Mouse (Mus musculus) embryonic facial prominence, embryonic 10.5 days (tissue): ENCODE results near the gene Tesk2. TPM values are rescaled to one million over a fixed set of nuclear protein-coding genes. Genes with fewer than 3 reads are reported as not detected.

ENCODE experiments used
- DNase-seq: peaks from one replicate; pipeline ENCODE4 v3.0.0-alpha.2; 2017; ENCODE audit warnings: low spot score
- H3K27ac ChIP-seq: fragments of 300-500 bp; sonication (generic); replicated peaks from 2 replicates; pipeline ENCODE4 v1.5.1; 2016; ENCODE audit warnings: mild to moderate bottlenecking
- H3K27me3 ChIP-seq: fragments of 300-500 bp; sonication (generic); replicated peaks from 2 replicates; pipeline ENCODE4 v1.6.1; 2016; ENCODE audit warnings: low read depth, mild to moderate bottlenecking; ENCODE audit not compliant: poor library complexity, severe bottlenecking
- H3K36me3 ChIP-seq: fragments of 300-500 bp; sonication (generic); replicated peaks from 2 replicates; pipeline ENCODE4 v1.6.1; 2016; ENCODE audit warnings: mild to moderate bottlenecking, moderate library complexity
- H3K4me1 ChIP-seq: fragments of 300-500 bp; sonication (generic); 2 replicates; pipeline ENCODE4 v1.6.1; 2016
- H3K4me3 ChIP-seq: fragments of 300-500 bp; sonication (generic); 2 replicates; pipeline ENCODE4 v1.5.1; 2016; ENCODE audit warnings: mild to moderate bottlenecking, moderate library complexity
- H3K9me3 ChIP-seq: fragments of 300-500 bp; sonication (generic); 2 replicates; pipeline ENCODE4 v1.6.1; 2016; ENCODE audit warnings: mild to moderate bottlenecking
- WGBS: fragments of 180-500 bp; shearing (Covaris S2); methylation state at CpG from one replicate; pipeline ENCODE4 v1.1.7; 2016; 5-methylcytosine and 5-hydroxymethylcytosine counted together
- polyA plus RNA-seq: library from polyadenylated mRNA; unstranded; fragments of >200 nt; fragmentation: Nextera tagmentation; extraction: Ambion mirVana; gene quantifications from 2 replicates; pipeline ENCODE4 v1.2.1, GENCODE M21; 2016

Tesk2 gene
- polyA plus RNA-seq, 1 experiment from 2014 or later: 9.7 TPM

- 91% methylated on average over 5 of the region's 5 CpGs for WGBS
- Histone ChIP-seq H3K4me3 (no peak overlapping the region), H3K27ac (no peak overlapping the region), H3K4me1 (peaks cover 2% of the 10 kb centered on the region; the same call in 1 of the 2 replicates), H3K27me3 (no peaks in the 10 kb centered on the region), H3K36me3 (no peaks in the 10 kb centered on the region), H3K9me3 (no peaks in the 10 kb centered on the region)
- DNase-seq: no peak
Observed at GRCm38 (mm10) chr4:116776391-116776790, 55.6 kb downstream of the Tesk2 start.

- Histone ChIP-seq H3K27ac (no peak overlapping the region), H3K4me3 (no peak overlapping the region), H3K9me3 (no peaks in the 10 kb centered on the region), H3K36me3 (no peaks in the 10 kb centered on the region), H3K4me1 (peaks cover 6% of the 10 kb centered on the region), H3K27me3 (no peaks in the 10 kb centered on the region)
- 93% methylated on average over 3 of the region's 3 CpGs for WGBS
- DNase-seq: no peak
Observed at GRCm38 (mm10) chr4:116777079-116777478, 56.3 kb downstream of the Tesk2 start.

GRCm38 (mm10) chr4:116780541-116780940 is 59.8 kb downstream of the Tesk2 start:
- H3K27ac ChIP-seq: no peak overlapping the region
- no peaks in the 10 kb centered on the region for H3K27me3 ChIP-seq
- DNase-seq: no peak
- WGBS: 78% methylated on average over 2 of the region's 2 CpGs
- no peak overlapping the region for H3K4me3 ChIP-seq
- H3K4me1 ChIP-seq: peaks cover 10% of the 10 kb centered on the region
- H3K9me3 ChIP-seq: no peaks in the 10 kb centered on the region
- no peaks in the 10 kb centered on the region for H3K36me3 ChIP-seq

- Histone ChIP-seq H3K27me3 (no peaks in the 10 kb centered on the region), H3K27ac (no peak overlapping the region), H3K36me3 (no peaks in the 10 kb centered on the region), H3K4me3 (no peak overlapping the region), H3K4me1 (peaks cover 10% of the 10 kb centered on the region), H3K9me3 (no peaks in the 10 kb centered on the region)
- 46% methylated on average over 2 of the region's 2 CpGs for WGBS
- no peak for DNase-seq
Observed at GRCm38 (mm10) chr4:116781366-116781765, 60.6 kb downstream of the Tesk2 start.

- Histone ChIP-seq H3K4me1 (peaks cover 10% of the 10 kb centered on the region), H3K36me3 (no peaks in the 10 kb centered on the region), H3K9me3 (0 out of 2 replicates have a peak, but pooled peaks cover 3% of the 10 kb centered on the region), H3K27me3 (no peaks in the 10 kb centered on the region), H3K27ac (peak overlapping the region; percentile 37; the same call in 1 of the 2 replicates), H3K4me3 (no peak overlapping the region)
- peak; percentile 23 for DNase-seq
- 7% methylated on average over 8 of the region's 8 CpGs for WGBS
Observed at GRCm38 (mm10) chr4:116782171-116782570, 61.4 kb downstream of the Tesk2 start.

- H3K27ac ChIP-seq: no peak overlapping the region
- no peaks in the 10 kb centered on the region for H3K36me3 ChIP-seq
- 96% methylated on average over 1 of the region's 1 CpGs for WGBS
- H3K4me3 ChIP-seq: no peak overlapping the region
- DNase-seq: no peak
- 0 out of 2 replicates have a peak, but pooled peaks cover 3% of the 10 kb centered on the region for H3K9me3 ChIP-seq
- peaks cover 14% of the 10 kb centered on the region for H3K4me1 ChIP-seq
- no peaks in the 10 kb centered on the region for H3K27me3 ChIP-seq
Observed at GRCm38 (mm10) chr4:116786587-116786986, 65.8 kb downstream of the Tesk2 start.

GRCm38 (mm10) chr4:116787985-116788760 is 67.4 kb downstream of the Tesk2 start:
- H3K27ac ChIP-seq: no peak overlapping the region
- no peak for DNase-seq
- peaks cover 2% of the 10 kb centered on the region; the same call in 1 of the 2 replicates for H3K36me3 ChIP-seq
- H3K4me1 ChIP-seq: peaks cover 8% of the 10 kb centered on the region; the same call in 1 of the 2 replicates
- no peak overlapping the region for H3K4me3 ChIP-seq
- H3K27me3 ChIP-seq: no peaks in the 10 kb centered on the region
- 44% methylated on average over 7 of the region's 7 CpGs for WGBS
- 0 out of 2 replicates have a peak, but pooled peaks cover 3% of the 10 kb centered on the region for H3K9me3 ChIP-seq

GRCm38 (mm10) chr4:116788956-116789355 is 68.2 kb downstream of the Tesk2 start:
- 4% methylated on average over 3 of the region's 3 CpGs for WGBS
- Histone ChIP-seq H3K27ac (no peak overlapping the region), H3K4me3 (no peak overlapping the region), H3K9me3 (0 out of 2 replicates have a peak, but pooled peaks cover 3% of the 10 kb centered on the region), H3K27me3 (no peaks in the 10 kb centered on the region), H3K4me1 (peaks cover 8% of the 10 kb centered on the region; the same call in 1 of the 2 replicates), H3K36me3 (peaks cover 4% of the 10 kb centered on the region; the same call in 1 of the 2 replicates)
- peak; percentile 80 for DNase-seq

GRCm38 (mm10) chr4:116792453-116792852 is 71.7 kb downstream of the Tesk2 start:
- no peak overlapping the region for H3K27ac ChIP-seq
- H3K9me3 ChIP-seq: no peaks in the 10 kb centered on the region
- no peak for DNase-seq
- WGBS: 94% methylated on average over 8 of the region's 8 CpGs
- no peak overlapping the region for H3K4me3 ChIP-seq
- H3K36me3 ChIP-seq: peaks cover 4% of the 10 kb centered on the region; the same call in 1 of the 2 replicates
- H3K4me1 ChIP-seq: peaks cover 8% of the 10 kb centered on the region; the same call in 1 of the 2 replicates
- H3K27me3 ChIP-seq: no peaks in the 10 kb centered on the region

- no peaks in the 10 kb centered on the region for H3K27me3 ChIP-seq
- H3K36me3 ChIP-seq: peaks cover 4% of the 10 kb centered on the region; the same call in 1 of the 2 replicates
- H3K4me3 ChIP-seq: no peak overlapping the region
- no peak for DNase-seq
- H3K4me1 ChIP-seq: no peaks in the 10 kb centered on the region
- WGBS: 77% methylated on average over 2 of the region's 2 CpGs
- H3K9me3 ChIP-seq: no peaks in the 10 kb centered on the region
- H3K27ac ChIP-seq: no peak overlapping the region
Observed at GRCm38 (mm10) chr4:116794273-116794672, 73.5 kb downstream of the Tesk2 start.

GRCm38 (mm10) chr4:116796442-116797110 is 75.8 kb downstream of the Tesk2 start:
- H3K9me3 ChIP-seq: no peaks in the 10 kb centered on the region
- H3K4me3 ChIP-seq: no peak overlapping the region
- H3K4me1 ChIP-seq: no peaks in the 10 kb centered on the region
- DNase-seq: no peak
- peaks cover 10% of the 10 kb centered on the region for H3K36me3 ChIP-seq
- no peaks in the 10 kb centered on the region for H3K27me3 ChIP-seq
- 82% methylated on average over 1 of the region's 1 CpGs for WGBS
- no peak overlapping the region for H3K27ac ChIP-seq

- H3K27me3 ChIP-seq: no peaks in the 10 kb centered on the region
- no peak overlapping the region for H3K4me3 ChIP-seq
- H3K4me1 ChIP-seq: no peaks in the 10 kb centered on the region
- H3K9me3 ChIP-seq: no peaks in the 10 kb centered on the region
- DNase-seq: peak; percentile 26
- peaks cover 39% of the 10 kb centered on the region for H3K36me3 ChIP-seq
- WGBS: 43% methylated on average over 5 of the region's 5 CpGs
- no peak overlapping the region for H3K27ac ChIP-seq
Observed at GRCm38 (mm10) chr4:116799901-116800300, 79.2 kb downstream of the Tesk2 start.
